Mouse (Mus musculus): ENCODE data around the gene Hmgcs2. TPM values are rescaled to one million over a fixed set of nuclear protein-coding genes. Genes with fewer than 3 reads are reported as not detected.

Gene Hmgcs2
- polyA plus RNA-seq, 1 experiment from 2014 or later, result 6.5 TPM

DNA sequence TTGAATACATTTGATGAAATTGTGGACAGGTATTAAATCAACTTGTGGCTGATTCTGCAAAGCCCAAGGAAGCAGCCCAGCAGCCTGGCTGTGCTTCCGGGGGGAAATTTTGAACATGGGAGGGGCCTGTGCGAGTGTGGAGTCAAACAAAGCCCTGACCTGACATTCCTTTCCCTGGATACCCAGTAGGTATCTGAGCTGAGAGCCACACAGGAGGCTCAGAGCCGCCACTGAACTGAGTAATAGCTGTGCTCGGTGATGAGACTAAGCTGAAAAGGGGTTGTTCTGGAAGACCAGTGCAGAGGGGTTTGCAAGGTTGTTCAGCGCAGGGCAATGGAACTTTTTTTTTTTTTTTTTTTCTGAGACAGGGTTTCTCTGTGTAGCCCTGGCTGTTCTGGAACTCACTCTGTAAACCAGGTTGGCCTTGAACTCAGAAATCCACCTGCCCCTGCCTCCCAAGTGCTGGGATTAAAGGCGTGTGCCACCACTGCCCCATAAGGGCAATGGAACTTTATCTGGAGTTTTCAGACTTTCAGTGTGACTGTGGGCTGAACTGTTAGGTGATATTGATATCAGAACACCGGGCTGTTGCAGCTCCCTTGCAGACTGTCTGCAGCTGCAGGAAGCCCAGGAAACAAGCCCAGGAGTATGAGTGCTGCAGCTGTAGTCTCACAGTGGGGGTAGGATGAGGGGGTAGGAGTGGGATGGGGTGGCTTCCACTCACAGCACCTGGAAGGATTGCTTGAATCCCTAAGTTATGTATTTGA is 33.1 kb upstream of the Hmgcs2 start:
- no peak for ATAC-seq (replicated peaks; ENCODE audit: insufficient number of reproducible peaks, low FRiP score, low TSS enrichment)
- Histone ChIP-seq H3K27ac (ENCODE audit: low read depth, low read length) (no peak overlapping the region), H3K27me3 (ENCODE audit: control insufficient read depth, insufficient read depth, low read length) (no peaks in the 10 kb centered on the region), H3K4me1 (ENCODE audit: control insufficient read depth, insufficient read depth, low read length) (no peaks in the 10 kb centered on the region), H3K4me2 (no peak overlapping the region), H3K36me3 (ENCODE audit: control insufficient read depth, insufficient read depth, low read length) (no peaks in the 10 kb centered on the region), H3K9ac (ENCODE audit: low read depth, low read length) (no peak overlapping the region), H3K4me3 (ENCODE audit: low read depth, low read length) (no peak overlapping the region), H3K9me3 (replicated peaks; ENCODE audit: control insufficient read depth, low read length) (no peaks in the 10 kb centered on the region)
- 50% methylated on average over 7 of the region's 7 CpGs for WGBS (ENCODE audit: insufficient replicate concordance)

- H3K9me3 ChIP-seq (replicated peaks; ENCODE audit: control insufficient read depth, low read length), result no peaks in the 10 kb centered on the region; the same call in 1 of the 2 replicates
- no peaks in the 10 kb centered on the region for H3K4me1 ChIP-seq (ENCODE audit: control insufficient read depth, insufficient read depth, low read length)
- H3K9ac ChIP-seq (ENCODE audit: low read depth, low read length), result no peak overlapping the region
- no peaks in the 10 kb centered on the region for H3K27me3 ChIP-seq (ENCODE audit: control insufficient read depth, insufficient read depth, low read length)
- H3K4me2 ChIP-seq, result no peak overlapping the region
- H3K27ac ChIP-seq (ENCODE audit: low read depth, low read length), result no peak overlapping the region
- no peak for ATAC-seq (replicated peaks; ENCODE audit: insufficient number of reproducible peaks, low FRiP score, low TSS enrichment)
- no peak overlapping the region for H3K4me3 ChIP-seq (ENCODE audit: low read depth, low read length)
- 89% methylated on average over 2 of the region's 2 CpGs for WGBS (ENCODE audit: insufficient replicate concordance)
- no peaks in the 10 kb centered on the region for H3K36me3 ChIP-seq (ENCODE audit: control insufficient read depth, insufficient read depth, low read length)
Observed at GRCm38 (mm10) chr3:98249378-98249777, 30.9 kb upstream of the Hmgcs2 start.

- Histone ChIP-seq H3K36me3 (ENCODE audit: control insufficient read depth, insufficient read depth, low read length) (no peaks in the 10 kb centered on the region), H3K9me3 (replicated peaks; ENCODE audit: control insufficient read depth, low read length) (no peaks in the 10 kb centered on the region; the same call in 1 of the 2 replicates), H3K27ac (ENCODE audit: low read depth, low read length) (no peak overlapping the region), H3K4me3 (ENCODE audit: low read depth, low read length) (no peak overlapping the region), H3K4me1 (ENCODE audit: control insufficient read depth, insufficient read depth, low read length) (no peaks in the 10 kb centered on the region), H3K27me3 (ENCODE audit: control insufficient read depth, insufficient read depth, low read length) (no peaks in the 10 kb centered on the region), H3K4me2 (no peak overlapping the region), H3K9ac (ENCODE audit: low read depth, low read length) (no peak overlapping the region)
- WGBS (ENCODE audit: insufficient replicate concordance), result 82% methylated on average over 11 of the region's 11 CpGs
- no peak for ATAC-seq (replicated peaks; ENCODE audit: insufficient number of reproducible peaks, low FRiP score, low TSS enrichment)
Observed at GRCm38 (mm10) chr3:98249833-98250448, 30.3 kb upstream of the Hmgcs2 start.

- H3K4me1 ChIP-seq (ENCODE audit: control insufficient read depth, insufficient read depth, low read length), result no peaks in the 10 kb centered on the region
- no peak overlapping the region for H3K9ac ChIP-seq (ENCODE audit: low read depth, low read length)
- no peaks in the 10 kb centered on the region; the same call in 1 of the 2 replicates for H3K9me3 ChIP-seq (replicated peaks; ENCODE audit: control insufficient read depth, low read length)
- H3K27ac ChIP-seq (ENCODE audit: low read depth, low read length), result no peak overlapping the region
- ATAC-seq (replicated peaks; ENCODE audit: insufficient number of reproducible peaks, low FRiP score, low TSS enrichment), result no peak
- H3K4me2 ChIP-seq, result no peak overlapping the region
- H3K36me3 ChIP-seq (ENCODE audit: control insufficient read depth, insufficient read depth, low read length), result no peaks in the 10 kb centered on the region
- no peak overlapping the region for H3K4me3 ChIP-seq (ENCODE audit: low read depth, low read length)
- WGBS (ENCODE audit: insufficient replicate concordance), result 84% methylated on average over 2 of the region's 3 CpGs
- no peaks in the 10 kb centered on the region for H3K27me3 ChIP-seq (ENCODE audit: control insufficient read depth, insufficient read depth, low read length)
Observed at GRCm38 (mm10) chr3:98254059-98254458, 26.2 kb upstream of the Hmgcs2 start.

- no peak for ATAC-seq (replicated peaks; ENCODE audit: insufficient number of reproducible peaks, low FRiP score, low TSS enrichment)
- Histone ChIP-seq H3K9ac (ENCODE audit: low read depth, low read length) (no peak overlapping the region), H3K27ac (ENCODE audit: low read depth, low read length) (no peak overlapping the region), H3K4me1 (ENCODE audit: control insufficient read depth, insufficient read depth, low read length) (no peaks in the 10 kb centered on the region), H3K4me2 (no peak overlapping the region), H3K27me3 (ENCODE audit: control insufficient read depth, insufficient read depth, low read length) (no peaks in the 10 kb centered on the region), H3K9me3 (replicated peaks; ENCODE audit: control insufficient read depth, low read length) (no peaks in the 10 kb centered on the region; the same call in 1 of the 2 replicates), H3K4me3 (ENCODE audit: low read depth, low read length) (no peak overlapping the region), H3K36me3 (ENCODE audit: control insufficient read depth, insufficient read depth, low read length) (no peaks in the 10 kb centered on the region)
- WGBS (ENCODE audit: insufficient replicate concordance), result 85% methylated on average over 8 of the region's 8 CpGs
Observed at GRCm38 (mm10) chr3:98254656-98255583, 25.3 kb upstream of the Hmgcs2 start.

DNA sequence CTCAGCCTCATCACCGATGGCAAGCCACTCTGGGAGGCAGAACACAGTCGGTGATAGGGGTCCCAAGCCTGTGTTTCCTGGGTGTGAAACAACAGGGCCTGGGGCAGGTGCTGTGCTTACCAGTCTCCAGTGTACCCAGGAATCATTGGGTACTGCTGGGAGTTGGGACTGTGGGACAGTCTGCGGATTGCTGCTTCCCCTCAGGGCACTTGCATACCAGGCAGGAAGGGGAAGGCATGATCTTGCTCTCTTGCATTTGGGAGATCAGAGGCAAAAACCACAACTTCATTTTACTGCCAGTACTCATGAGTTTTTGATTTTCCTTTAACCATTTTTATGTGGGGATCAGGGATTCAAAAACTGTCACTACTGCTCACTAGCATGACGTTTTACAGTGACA is 21.5 kb upstream of the Hmgcs2 start:
- H3K27ac ChIP-seq (ENCODE audit: low read depth, low read length), result no peak overlapping the region
- no peak overlapping the region for H3K4me3 ChIP-seq (ENCODE audit: low read depth, low read length)
- no peaks in the 10 kb centered on the region for H3K36me3 ChIP-seq (ENCODE audit: control insufficient read depth, insufficient read depth, low read length)
- no peak for ATAC-seq (replicated peaks; ENCODE audit: insufficient number of reproducible peaks, low FRiP score, low TSS enrichment)
- no peaks in the 10 kb centered on the region for H3K27me3 ChIP-seq (ENCODE audit: control insufficient read depth, insufficient read depth, low read length)
- no peak overlapping the region for H3K9ac ChIP-seq (ENCODE audit: low read depth, low read length)
- H3K4me2 ChIP-seq, result no peak overlapping the region
- WGBS (ENCODE audit: insufficient replicate concordance), result 81% methylated on average over 4 of the region's 4 CpGs
- H3K9me3 ChIP-seq (replicated peaks; ENCODE audit: control insufficient read depth, low read length), result no peaks in the 10 kb centered on the region
- H3K4me1 ChIP-seq (ENCODE audit: control insufficient read depth, insufficient read depth, low read length), result no peaks in the 10 kb centered on the region

DNA sequence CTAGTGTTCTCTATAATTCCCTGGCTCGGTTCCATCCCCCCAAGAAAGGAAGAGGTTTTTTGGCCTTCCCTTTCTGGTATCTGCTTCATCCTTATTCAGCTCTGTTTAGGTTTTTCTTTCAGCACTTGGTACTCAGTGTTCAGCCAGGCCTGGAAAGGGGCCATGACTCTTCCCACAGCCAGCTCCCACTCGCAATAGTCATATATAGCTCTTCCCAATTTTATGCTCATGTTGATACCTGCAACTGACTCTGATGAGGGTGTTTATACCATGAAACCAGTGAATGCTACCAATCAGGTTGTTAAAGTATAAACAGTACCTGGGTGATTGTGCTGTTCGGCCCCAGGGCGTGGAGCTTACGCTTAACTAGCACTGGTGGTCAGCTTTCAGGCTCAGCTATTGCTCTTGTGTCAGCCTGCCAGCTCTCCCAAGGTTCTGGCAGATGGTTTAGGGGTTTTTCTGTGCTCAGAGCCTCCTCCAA is 20.9 kb upstream of the Hmgcs2 start:
- Histone ChIP-seq H3K36me3 (ENCODE audit: control insufficient read depth, insufficient read depth, low read length) (no peaks in the 10 kb centered on the region), H3K27ac (ENCODE audit: low read depth, low read length) (no peak overlapping the region), H3K4me2 (no peak overlapping the region), H3K9ac (ENCODE audit: low read depth, low read length) (no peak overlapping the region), H3K4me3 (ENCODE audit: low read depth, low read length) (no peak overlapping the region), H3K9me3 (replicated peaks; ENCODE audit: control insufficient read depth, low read length) (no peaks in the 10 kb centered on the region), H3K27me3 (ENCODE audit: control insufficient read depth, insufficient read depth, low read length) (no peaks in the 10 kb centered on the region), H3K4me1 (ENCODE audit: control insufficient read depth, insufficient read depth, low read length) (no peaks in the 10 kb centered on the region)
- 83% methylated on average over 5 of the region's 5 CpGs for WGBS (ENCODE audit: insufficient replicate concordance)
- ATAC-seq (replicated peaks; ENCODE audit: insufficient number of reproducible peaks, low FRiP score, low TSS enrichment), result no peak

DNA sequence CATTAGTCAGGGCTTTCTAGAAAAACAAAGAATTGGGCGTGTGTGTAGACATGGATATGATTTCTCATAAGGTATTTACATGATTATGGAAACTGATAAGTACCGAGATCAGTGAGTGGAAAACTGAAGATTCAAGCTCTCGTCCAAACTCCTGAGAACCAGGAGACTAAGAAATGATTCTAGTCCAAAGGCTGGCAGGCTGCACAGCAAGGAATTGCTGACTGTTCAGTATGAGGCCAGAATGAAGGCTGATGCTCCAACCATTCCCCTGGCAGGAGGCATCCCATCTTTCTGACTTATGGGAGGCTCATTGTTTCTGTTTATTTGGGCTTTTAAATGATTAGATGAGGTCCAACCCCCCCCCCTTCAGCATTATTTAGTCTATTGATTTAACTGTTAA is 19.7 kb upstream of the Hmgcs2 start:
- H3K9ac ChIP-seq (ENCODE audit: low read depth, low read length), result no peak overlapping the region
- WGBS (ENCODE audit: insufficient replicate concordance), result 80% methylated on average over 3 of the region's 3 CpGs
- no peaks in the 10 kb centered on the region for H3K4me1 ChIP-seq (ENCODE audit: control insufficient read depth, insufficient read depth, low read length)
- ATAC-seq (replicated peaks; ENCODE audit: insufficient number of reproducible peaks, low FRiP score, low TSS enrichment), result no peak
- H3K4me3 ChIP-seq (ENCODE audit: low read depth, low read length), result no peak overlapping the region
- no peaks in the 10 kb centered on the region for H3K36me3 ChIP-seq (ENCODE audit: control insufficient read depth, insufficient read depth, low read length)
- no peaks in the 10 kb centered on the region for H3K9me3 ChIP-seq (replicated peaks; ENCODE audit: control insufficient read depth, low read length)
- H3K27me3 ChIP-seq (ENCODE audit: control insufficient read depth, insufficient read depth, low read length), result no peaks in the 10 kb centered on the region
- H3K27ac ChIP-seq (ENCODE audit: low read depth, low read length), result no peak overlapping the region
- no peak overlapping the region for H3K4me2 ChIP-seq
